Mouse (Mus musculus): ENCODE results near the gene Lrrfip2.

DNA sequence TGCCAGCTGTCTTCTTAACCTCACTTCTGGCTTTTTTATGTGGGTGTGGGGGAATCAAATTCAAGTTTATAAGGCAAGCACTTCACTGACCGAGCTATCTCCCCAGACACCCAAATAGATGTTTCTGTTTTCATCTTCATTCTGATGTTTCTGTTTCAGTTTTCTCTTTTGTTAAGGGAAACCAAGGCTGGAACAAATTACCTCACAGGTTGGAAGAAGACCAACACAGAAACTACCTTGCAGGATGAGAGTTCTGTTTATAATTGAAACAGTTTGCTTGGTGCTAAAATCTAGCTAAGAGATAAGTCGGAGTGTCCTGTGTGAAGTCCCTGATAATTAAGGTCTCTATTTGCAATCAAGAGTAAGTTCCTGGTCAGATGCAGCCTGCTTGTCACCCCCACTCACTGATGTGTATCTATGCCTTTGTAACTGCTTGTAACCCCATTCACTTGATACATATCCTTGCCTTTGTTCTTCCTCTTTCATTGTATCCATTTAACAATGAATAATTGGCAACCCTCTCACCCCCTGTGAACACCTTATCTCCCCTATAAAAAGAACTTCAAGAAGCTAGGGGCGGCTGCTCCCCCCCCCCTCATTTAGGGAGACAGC lies 30.3 kb upstream of the Lrrfip2 start:
- no peak for TF ChIP-seq CTCF (IDR thresholded peaks at IDR 0.05; ENCODE audit: extremely low read depth, insufficient read length, insufficient replicate concordance, low read depth, low read length)
- no peak for TF ChIP-seq POLR2A (IDR thresholded peaks at IDR 0.05; ENCODE audit: low read depth, low read length)
